Mouse (Mus musculus) embryonic fibroblast, embryonic 13.5 days (primary cell): ENCODE measurements around the gene Mtor.

Experiments used
- CTCF ChIP-seq: IDR thresholded peaks from 2 replicates; pipeline ENCODE4 v1.5.1; 2011; ENCODE audit warnings: mild to moderate bottlenecking, control low read depth, low read length, moderate library complexity, borderline replicate concordance; ENCODE audit not compliant: insufficient read depth
- POLR2A ChIP-seq: IDR thresholded peaks from 2 replicates; pipeline ENCODE4 v1.6.1; 2011; ENCODE audit warnings: low read depth, mild to moderate bottlenecking, control low read depth, low read length, moderate library complexity

- TF ChIP-seq POLR2A (0 out of 2 replicates have a peak, but pooled peaks have one; percentile 11), CTCF (no peak)
Measured at GRCm38 (mm10) chr4:148591637-148592380, 143.4 kb downstream of the Mtor start.
